8 mouse cellular contexts compared by ENCODE assay signal in genomic region chr4:107801366-107802184, GRCm38 (mm10). TPM values are rescaled to one million over a fixed set of nuclear protein-coding genes. Genes with fewer than 3 reads are reported as not detected.
DNase-seq lines count a peak whose midpoint lies in the region; ATAC-seq and TF ChIP-seq lines count a peak whose summit lies in the region.

No protein-coding gene starts in this region.

- H3K9ac ChIP-seq in hindbrain, postnatal 0 days (replicated peaks; ENCODE audit: low read length) = peak overlapping the region; percentile 97

- under 1% methylated on average over 33 of the region's 41 CpGs for WGBS in hindbrain, postnatal 0 days

- POLR2A ChIA-PET in Patski (lab: Charles Lee) = interaction anchor here (1.1 kb wide), 1 partner anchor 34 kb away, joined by 5 read pairs; no protein-coding TSS in a partner anchor

- peak overlapping the region; percentile 97 for H3K27ac ChIP-seq in hindbrain, postnatal 0 days

- peaks cover 23% of the 10 kb centered on the region for H3K4me1 ChIP-seq in hindbrain, postnatal 0 days (ENCODE audit: insufficient read depth, low read length)
- peaks cover 67% of the 10 kb centered on the region for H3K4me1 ChIP-seq in megakaryocyte, embryonic 14.5 days

- peak overlapping the region; percentile 87 for H3K4me3 ChIP-seq in hindbrain, postnatal 0 days (ENCODE audit: low read length)
- H3K4me3 ChIP-seq in megakaryocyte, embryonic 14.5 days (replicated peaks) = peak overlapping the region; percentile 96

- H3K27me3 ChIP-seq in Patski = no peaks in the 10 kb centered on the region
- no peaks in the 10 kb centered on the region for H3K27me3 ChIP-seq in hindbrain, postnatal 0 days (ENCODE audit: insufficient read depth, low read length)
- no peaks in the 10 kb centered on the region for H3K27me3 ChIP-seq in megakaryocyte, embryonic 14.5 days (replicated peaks)

- H3K36me3 ChIP-seq in hindbrain, postnatal 0 days (ENCODE audit: insufficient read depth, low read length) = no peaks in the 10 kb centered on the region; the same call in 1 of the 2 replicates
- peaks cover 24% of the 10 kb centered on the region for H3K36me3 ChIP-seq in megakaryocyte, embryonic 14.5 days (replicated peaks; ENCODE audit: low read length)

- in situ Hi-C loops in Patski (cut with MboI; ENCODE audit: low pct_unique_long_range_greater_than_20kb) = no loop called here

- no peak for DNase-seq in Patski (ENCODE audit: low read depth, low spot score)
- DNase-seq in cerebellum, adult 9-11 months = peak; percentile 91
- DNase-seq in frontal cortex, postnatal 14 days (ENCODE audit: low spot score in 2 of 2) = peak; percentile 62 to 73
- DNase-seq in hindbrain, postnatal 0 days (ENCODE audit: low spot score) = peak; percentile 92
- peak; percentile 70 for DNase-seq in left cerebral cortex, postnatal 10 days (ENCODE audit: extremely low spot score in 1 of 2, low spot score in 2 of 2)
- DNase-seq in right cerebral cortex, postnatal 25 days = peak; percentile 86
- DNase-seq in yolk sac, embryonic 10.5 days (ENCODE audit: low spot score) = peak; percentile 82

- CTCF ChIA-PET in Patski (lab: Charles Lee) = interaction anchor here (0.8 to 1.6 kb wide), 3 partner anchors 14 to 29 kb away, joined by 3 to 4 read pairs (median 4); no protein-coding TSS in a partner anchor

- peak overlapping the region; percentile 94 for H3K4me2 ChIP-seq in hindbrain, postnatal 0 days (ENCODE audit: low read depth, low read length)

- ATAC-seq in Patski = peak; percentile 24
- peak; percentile 78 for ATAC-seq in hindbrain, postnatal 0 days

- no peaks in the 10 kb centered on the region for H3K9me3 ChIP-seq in hindbrain, postnatal 0 days (ENCODE audit: low read length)
- H3K9me3 ChIP-seq in megakaryocyte, embryonic 14.5 days = no peaks in the 10 kb centered on the region

- intact Hi-C loops in left cerebral cortex, postnatal 10 days (cut with DNase I) = loop anchor here (2.0 kb wide), 1 partner anchor 63 kb away; no protein-coding TSS in a partner anchor

- no peak for TF ChIP-seq CTCF in Patski (IDR thresholded peaks at IDR 0.05)
- peak; percentile 78 for TF ChIP-seq CTCF in hindbrain, postnatal 0 days (IDR thresholded peaks at IDR 0.05; ENCODE audit: low read depth)

RNA-seq across cellular contexts. Expression of gene Lrp8, which starts 0.5 kb away (rescaled TPM):
- polyA plus RNA-seq in Patski (2021) = 8.8 TPM
- 62.2 and 65.9 TPM in 2 replicates for total RNA-seq in hindbrain, postnatal 0 days (2014; rRNA removed)
- 33.9 and 34.5 TPM in 2 replicates for polyA plus RNA-seq in hindbrain, postnatal 0 days (2015; fragmentation: Nextera tagmentation; extraction: Ambion mirVana)
- 100 to 1,000 TPM; 165 to 168 TPM for total RNA-seq in left cerebral cortex, postnatal 10 days (2021)
- polyA plus RNA-seq in megakaryocyte, embryonic 14.5 days (2012; ENCODE audit: insufficient read depth, low replicate concordance) = 14.7 and 29.4 TPM in 2 replicates
